Mouse (Mus musculus): ENCODE measurements around the gene Gfpt2. TPM values are rescaled to one million over a fixed set of nuclear protein-coding genes. Genes with fewer than 3 reads are reported as not detected.

The Gfpt2 gene
- total RNA-seq, 2 experiments from 2014 or later, result 11.8 to 13.9 TPM

GRCm38 (mm10) chr11:49832962-49833361 lies 39.0 kb downstream of the Gfpt2 start:
- intact Hi-C loops (cut with DNase I), result no loop called here
- DNase-seq (ENCODE audit: low spot score), result no peak

- DNase-seq (ENCODE audit: low spot score), result no peak
- intact Hi-C loops (cut with DNase I), result no loop called here
These were observed 40.3 kb downstream of the Gfpt2 start for GRCm38 (mm10) chr11:49834248-49834647.

DNA sequence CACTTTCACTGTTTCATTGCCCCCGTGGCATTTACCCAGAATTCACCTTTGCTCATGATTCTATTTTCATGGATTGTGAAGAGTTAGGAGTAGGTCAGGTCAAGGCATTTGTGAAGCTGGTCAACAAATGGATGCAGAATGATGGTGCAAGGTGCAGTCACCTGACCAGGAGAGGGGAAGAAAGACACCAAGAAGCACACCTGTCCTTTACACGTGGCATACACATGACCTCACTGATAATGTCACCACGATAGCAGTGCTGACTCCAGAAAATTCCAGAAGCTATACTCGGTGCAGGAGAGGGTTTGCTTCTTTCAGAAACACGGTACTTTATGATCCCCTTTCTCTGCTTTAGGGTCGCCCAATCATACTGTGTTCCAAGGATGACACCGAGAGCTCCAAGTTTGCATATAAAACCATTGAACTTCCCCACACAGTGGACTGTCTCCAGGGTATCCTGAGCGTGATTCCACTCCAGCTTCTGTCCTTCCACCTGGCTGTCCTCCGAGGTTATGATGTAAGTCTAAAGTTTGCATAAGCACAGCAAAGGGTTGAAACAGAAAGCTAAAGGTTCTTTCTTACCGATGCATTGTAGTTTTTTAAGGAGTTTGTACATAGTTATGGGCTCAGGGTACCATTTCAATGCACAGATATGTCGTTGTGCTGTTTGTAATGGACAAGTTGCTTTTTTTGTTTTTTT lies 41.4 kb downstream of the Gfpt2 start:
- no peak for DNase-seq (ENCODE audit: low spot score)
- intact Hi-C loops (cut with DNase I), result no loop called here

DNA sequence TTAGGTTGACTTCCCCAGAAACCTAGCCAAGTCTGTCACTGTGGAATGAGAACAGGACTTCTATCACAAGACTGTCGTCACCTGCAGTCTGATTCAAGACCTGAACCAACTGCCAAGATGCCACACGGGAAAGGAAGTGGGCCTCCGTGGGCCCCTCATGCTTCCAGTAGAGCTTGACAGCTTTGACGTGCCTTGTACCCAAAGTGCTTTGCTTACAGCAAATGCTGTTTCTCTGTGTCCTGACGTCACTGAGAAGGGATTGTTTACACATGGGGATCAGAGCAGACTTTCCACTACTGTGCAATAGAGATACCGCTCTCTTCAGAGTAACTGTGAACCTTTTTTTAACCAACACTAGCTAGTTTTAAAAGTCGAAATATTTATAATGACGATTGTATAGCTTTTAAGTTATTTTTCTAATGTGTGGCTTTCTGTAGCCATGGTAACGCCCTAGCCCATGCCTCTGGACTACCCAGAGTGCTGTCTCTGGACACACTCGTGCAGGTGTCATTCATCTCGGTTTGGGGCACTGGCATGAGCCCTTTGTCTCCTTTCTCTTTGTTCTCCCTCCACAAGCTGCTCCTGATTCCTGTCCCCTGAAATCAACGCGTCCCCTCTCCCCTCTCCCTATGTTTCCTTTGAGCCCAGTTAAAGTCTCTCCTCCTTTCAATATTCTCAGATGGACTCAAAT lies 43.9 kb downstream of the Gfpt2 start:
- no peak for DNase-seq (ENCODE audit: low spot score)
- intact Hi-C loops (cut with DNase I), result no loop called here

- DNase-seq (ENCODE audit: low spot score), result no peak
These were observed 46.7 kb downstream of the Gfpt2 start for GRCm38 (mm10) chr11:49840666-49841065.

GRCm38 (mm10) chr11:49841886-49842285 lies 47.9 kb downstream of the Gfpt2 start:
- intact Hi-C loops (cut with DNase I), result no loop called here
- no peak for DNase-seq (ENCODE audit: low spot score)

More at GRCm38 (mm10) chr11:49840666-49841065, 46.7 kb downstream of the Gfpt2 start:
- intact Hi-C loops (cut with DNase I), result no loop called here

- intact Hi-C loops (cut with DNase I), result no loop called here
- no peak for DNase-seq (ENCODE audit: low spot score)
These were observed 48.7 kb downstream of the Gfpt2 start for GRCm38 (mm10) chr11:49842718-49843117.

DNA sequence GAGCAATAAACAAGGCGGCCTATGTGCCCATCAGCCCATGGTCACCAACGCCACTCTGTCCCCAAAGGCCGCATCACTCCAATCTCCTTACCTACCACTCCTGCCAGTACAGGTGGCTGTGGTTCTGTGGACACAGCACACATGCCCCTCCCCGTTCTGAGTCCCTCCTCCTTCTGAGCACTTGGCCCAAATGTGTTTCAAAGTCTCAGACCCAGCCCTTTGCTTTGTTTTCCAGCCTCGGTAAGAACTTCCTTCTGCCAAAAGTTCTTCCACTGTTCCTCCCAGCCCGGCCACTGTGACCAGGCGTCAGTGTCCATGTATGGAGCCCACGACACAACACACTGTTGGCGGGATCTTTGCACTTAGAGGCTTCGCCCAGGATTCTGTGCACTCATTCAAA lies 50.3 kb downstream of the Gfpt2 start:
- intact Hi-C loops (cut with DNase I), result loop anchor here (1.0 kb wide), 1 partner anchor 116 kb away; no protein-coding TSS in a partner anchor
- no peak for DNase-seq (ENCODE audit: low spot score)

DNA sequence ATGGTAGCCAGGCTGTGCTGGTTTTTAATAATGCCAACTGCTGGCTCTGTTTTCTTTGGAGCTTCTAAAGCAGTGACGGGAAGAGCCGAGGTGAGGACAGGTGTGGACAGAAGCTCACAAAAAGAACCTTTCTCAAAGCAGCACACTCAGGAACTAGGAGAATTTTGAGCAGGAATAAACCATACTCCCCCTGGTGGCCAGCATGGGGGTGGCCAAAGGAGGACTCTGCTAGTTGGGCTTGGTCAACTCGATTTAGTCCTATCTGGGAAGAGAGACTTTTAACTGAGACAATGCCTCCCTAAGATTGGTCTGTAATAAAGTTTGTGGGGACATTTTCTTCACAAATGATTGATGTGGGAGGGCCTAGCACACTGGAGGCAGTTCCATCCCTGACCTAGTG lies 51.0 kb downstream of the Gfpt2 start:
- peak; percentile 9 for DNase-seq (ENCODE audit: low spot score)
- intact Hi-C loops (cut with DNase I), result loop anchor here (1.0 to 5.0 kb wide), 3 partner anchors 53 to 193 kb away; partner anchors contain the start of gene Gfpt2

GRCm38 (mm10) chr11:49845958-49846357 lies 52.0 kb downstream of the Gfpt2 start:
- DNase-seq (ENCODE audit: low spot score), result no peak
- intact Hi-C loops (cut with DNase I), result loop anchor here (5.0 kb wide), 2 partner anchors 54 to 194 kb away; partner anchors contain the start of gene Gfpt2

DNA sequence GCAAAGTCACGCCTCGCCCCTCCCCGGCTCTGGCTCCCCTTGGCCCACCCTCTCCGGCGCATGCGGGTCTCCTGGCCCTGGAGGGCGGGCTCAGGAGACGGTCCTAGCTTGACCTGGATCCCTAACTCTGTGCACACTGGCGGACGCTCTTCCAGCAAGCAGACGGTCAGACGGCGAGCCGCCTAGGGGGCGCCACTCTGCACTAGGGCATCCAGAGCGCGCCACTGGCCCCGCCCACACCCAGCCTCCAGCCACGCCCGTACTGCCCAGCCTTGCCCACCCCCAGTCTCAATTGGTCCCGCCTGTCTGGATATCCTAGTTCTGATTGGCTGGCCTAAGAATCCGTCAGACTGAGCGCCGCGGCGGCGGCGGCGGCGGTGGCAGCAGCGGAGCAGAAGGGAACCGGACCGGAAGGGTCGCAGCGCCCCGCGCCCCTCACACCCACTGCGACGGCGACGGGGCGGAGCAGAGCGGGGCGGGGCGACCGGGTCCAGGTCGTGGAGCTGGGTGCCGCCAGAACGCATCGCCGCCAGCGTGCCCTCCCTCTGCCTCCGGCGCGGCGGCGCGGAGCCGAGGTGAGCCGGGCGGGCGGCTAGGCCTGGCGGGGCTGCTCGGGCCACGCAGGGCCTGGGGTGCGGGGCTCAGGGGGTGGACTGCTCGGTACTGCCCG lies 52.6 kb downstream of the Gfpt2 start, which contains the start of gene Mapk9:
Mapk9 (plus strand) TSS at position 351 of the 670 bp plus-strand sequence.
- peak; percentile 95 for DNase-seq (ENCODE audit: low spot score)
- intact Hi-C loops (cut with DNase I), result loop anchor here (5.0 kb wide), 2 partner anchors 54 to 194 kb away; partner anchors contain the start of gene Gfpt2

- intact Hi-C loops (cut with DNase I), result loop anchor here (5.0 kb wide), 2 partner anchors 55 to 195 kb away; partner anchors contain the start of gene Gfpt2
- DNase-seq (ENCODE audit: low spot score), result no peak
These were observed 53.3 kb downstream of the Gfpt2 start for GRCm38 (mm10) chr11:49847071-49847810.

- intact Hi-C loops (cut with DNase I), result loop anchor here (5.0 kb wide), 2 partner anchors 55 to 195 kb away; partner anchors contain the start of gene Gfpt2
- DNase-seq (ENCODE audit: low spot score), result no peak
These were observed 53.8 kb downstream of the Gfpt2 start for GRCm38 (mm10) chr11:49847811-49848078.

DNA sequence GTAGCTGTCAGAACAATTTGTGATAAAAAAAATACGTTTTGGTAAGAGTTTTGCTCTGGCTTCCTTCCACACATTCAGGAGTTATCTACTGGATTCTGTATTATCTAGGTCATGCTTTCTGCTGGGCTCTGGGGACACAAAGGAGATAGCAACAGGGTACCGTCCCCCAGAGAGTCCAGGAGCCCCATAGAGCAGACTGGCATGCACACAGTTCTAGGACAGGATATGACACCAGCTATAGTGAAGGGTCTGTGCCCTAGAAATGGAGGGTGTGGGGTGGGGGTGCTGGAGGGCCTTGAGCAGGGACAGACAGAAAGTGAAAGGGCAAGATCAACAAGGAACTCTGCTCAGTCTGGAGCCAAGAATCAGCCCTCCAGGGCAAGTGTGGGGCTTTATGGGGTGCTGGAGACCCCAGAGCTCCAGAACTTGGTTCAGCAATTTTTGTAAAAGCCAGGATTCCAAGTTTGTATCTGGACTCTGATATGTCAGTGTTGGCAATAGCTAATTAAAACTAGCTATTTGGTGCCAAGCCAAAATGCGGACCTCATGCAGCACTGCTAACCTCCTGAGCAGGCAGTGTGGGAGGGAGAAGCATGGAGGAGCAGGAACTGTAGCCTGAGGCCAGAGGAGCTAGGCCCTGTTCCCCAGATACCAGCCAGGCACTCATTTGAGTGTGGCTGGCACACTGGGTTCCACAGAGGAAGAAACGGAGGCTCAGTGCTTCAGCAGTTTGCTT lies 54.3 kb downstream of the Gfpt2 start:
- intact Hi-C loops (cut with DNase I), result loop anchor here (5.0 kb wide), 2 partner anchors 56 to 196 kb away; partner anchors contain the start of gene Gfpt2
- no peak for DNase-seq (ENCODE audit: low spot score)

DNA sequence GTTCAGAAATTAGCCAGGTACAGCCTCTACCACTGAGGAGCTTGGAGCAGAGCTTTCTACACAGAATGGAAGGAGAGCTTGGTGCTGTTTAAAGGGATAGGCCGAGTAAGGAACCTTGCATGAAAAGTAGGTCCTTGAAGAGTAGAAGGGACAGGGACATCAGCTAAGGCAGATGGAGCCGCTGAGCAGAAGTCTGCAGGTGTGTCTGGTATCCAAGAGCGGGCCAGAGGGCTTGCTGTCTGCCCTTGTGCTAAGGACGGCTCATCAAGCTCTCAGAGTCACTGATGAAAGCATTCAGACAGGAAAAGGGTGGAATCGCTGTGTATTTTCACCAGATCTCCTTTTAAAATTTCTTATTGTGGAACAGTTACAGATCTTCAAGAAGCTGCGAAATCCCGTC lies 56.4 kb downstream of the Gfpt2 start:
- intact Hi-C loops (cut with DNase I), result no loop called here
- DNase-seq (ENCODE audit: low spot score), result no peak

DNA sequence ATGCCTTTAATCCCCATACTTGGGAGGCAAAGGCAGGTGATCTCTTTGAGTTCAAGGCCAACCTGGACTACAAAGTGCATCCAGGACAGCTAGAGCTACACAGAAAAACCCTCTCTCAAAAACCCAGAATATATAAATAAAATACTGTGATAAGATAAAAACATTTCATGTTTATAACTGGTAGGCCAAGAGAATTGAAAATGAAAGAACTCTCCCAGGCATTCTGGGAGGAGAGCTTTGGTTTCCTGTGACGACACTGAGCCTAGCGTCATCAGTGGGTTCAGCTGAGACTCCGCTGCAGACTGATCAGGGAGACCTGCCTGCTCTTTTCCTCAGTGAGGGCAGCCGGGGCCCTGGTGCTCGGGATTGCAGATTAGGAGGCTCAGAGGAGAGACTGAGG lies 61.2 kb downstream of the Gfpt2 start:
- DNase-seq (ENCODE audit: low spot score), result no peak
- intact Hi-C loops (cut with DNase I), result no loop called here

DNA sequence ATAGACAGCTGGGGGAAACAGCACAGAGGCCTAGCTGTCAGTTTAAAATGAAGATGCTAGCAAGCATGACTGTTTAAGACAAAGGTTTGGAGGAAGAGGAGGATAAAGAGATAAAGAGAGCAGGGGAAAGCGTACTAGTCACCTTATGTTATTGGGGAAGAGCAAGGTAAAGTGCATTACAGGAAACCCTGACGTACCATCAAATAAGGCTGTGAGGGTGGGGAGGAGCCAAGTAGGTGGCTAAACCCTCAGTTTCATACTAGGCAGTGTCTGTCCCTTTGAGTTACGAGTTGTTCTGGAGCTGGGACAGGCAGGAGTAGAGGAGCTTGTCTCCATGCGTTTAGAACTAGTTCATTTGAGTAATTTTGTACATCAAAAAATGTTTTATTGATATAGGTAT lies 67.2 kb downstream of the Gfpt2 start:
- DNase-seq (ENCODE audit: low spot score), result no peak
- intact Hi-C loops (cut with DNase I), result no loop called here

DNA sequence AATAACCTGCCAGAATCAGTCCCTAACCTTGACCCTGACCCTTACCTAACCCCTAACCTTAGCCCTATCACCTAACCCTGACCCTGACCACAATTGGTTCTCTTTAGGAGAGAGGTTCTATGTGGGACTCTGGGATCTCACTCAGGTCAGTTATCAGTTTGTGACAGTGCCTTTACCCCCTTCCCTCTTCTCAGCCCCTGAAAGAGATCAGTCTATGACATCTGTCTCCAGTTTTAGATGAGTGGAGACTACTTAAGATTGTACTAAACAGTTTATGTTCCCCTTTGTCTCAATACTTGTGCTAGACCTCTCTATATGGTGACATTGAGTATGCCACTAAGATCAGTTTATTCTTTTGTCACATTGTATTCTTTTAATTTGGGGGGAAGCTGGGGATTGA lies 69.9 kb downstream of the Gfpt2 start:
- no peak for DNase-seq (ENCODE audit: low spot score)
- intact Hi-C loops (cut with DNase I), result no loop called here

DNA sequence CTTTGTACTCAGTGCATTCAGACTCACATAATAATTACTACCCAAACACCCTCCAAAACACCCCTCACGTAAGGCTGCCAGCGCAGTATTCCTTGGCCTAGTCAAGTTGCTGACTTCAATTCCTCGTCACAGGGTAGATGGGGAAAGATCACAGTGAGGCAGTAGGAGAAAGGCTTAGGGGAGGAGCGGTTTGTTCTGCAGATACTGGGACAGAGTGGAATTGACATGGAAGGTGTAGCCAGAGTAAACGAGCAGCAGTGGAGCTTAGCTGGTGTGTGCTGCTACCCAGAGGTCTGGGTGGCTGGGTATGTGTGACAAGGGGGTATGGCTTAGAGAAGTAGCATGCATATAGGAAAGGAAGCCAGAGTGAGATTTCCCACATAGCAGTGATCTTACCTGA lies 73.3 kb downstream of the Gfpt2 start:
- intact Hi-C loops (cut with DNase I), result loop anchor here (5.0 kb wide), 1 partner anchor 40 kb away; no protein-coding TSS in a partner anchor
- DNase-seq (ENCODE audit: low spot score), result no peak
